In the genomic region with DNA sequence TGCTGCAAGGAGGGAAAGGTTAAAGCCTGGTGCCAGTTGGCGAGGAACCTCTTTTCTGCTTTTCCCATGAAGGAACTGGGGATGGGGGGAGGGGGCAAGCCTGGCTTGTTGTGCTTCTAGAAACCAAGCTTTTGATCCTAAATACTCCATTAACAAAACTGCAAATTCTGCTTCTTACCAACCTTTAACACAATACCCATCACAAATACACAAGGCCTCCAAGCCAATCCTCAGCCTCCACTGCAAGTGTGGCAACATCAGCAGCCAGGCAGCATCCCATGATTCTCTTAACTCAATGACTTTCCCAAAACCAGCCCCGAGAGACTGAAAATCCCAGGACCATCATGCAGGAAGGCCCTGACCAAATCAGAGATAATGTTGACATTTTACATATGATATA, we compare ENCODE assay signal across 22 mouse cellular contexts. TPM values are rescaled to one million over a fixed set of nuclear protein-coding genes. Genes with fewer than 3 reads are reported as not detected.
"Had no signal": no experiment of that assay in that cellular context is flagged by ENCODE, and none has a peak within 500 bp of the region (broad histone marks: within the 10 kb centered on the region; RNA-seq: fewer than 3 reads in every experiment).

No protein-coding gene starts in this region.

RNA-seq across cellular contexts. Expression of gene Bcl2a1d, which starts 21.3 kb away (rescaled TPM):
- total RNA-seq: common myeloid progenitor, adult 5-6 weeks; gastrocnemius, adult 2 months; gastrocnemius, adult 8-10 months; gastrocnemius, postnatal 14 days; gastrocnemius, postnatal 25 days; gastrocnemius, postnatal 36 days; granulocyte monocyte progenitor cell, adult 5-6 weeks had no signal
- polyA plus RNA-seq: cortical plate, adult 2 months; embryonic facial prominence, embryonic 10.5 days; embryonic facial prominence, embryonic 11.5 days; embryonic facial prominence, embryonic 12.5 days; embryonic facial prominence, embryonic 15.5 days; erythroblast, embryonic 14.5 days; forebrain, embryonic 10.5 days; forebrain, embryonic 11.5 days; forebrain, embryonic 12.5 days; forebrain, embryonic 13.5 days; forebrain, embryonic 14.5 days; forebrain, embryonic 15.5 days; forebrain, embryonic 16.5 days; forebrain, postnatal 0 days; heart, embryonic 10.5 days had no signal
